Mouse (Mus musculus): ENCODE data around the gene Myo16.

Gene Myo16

DNA sequence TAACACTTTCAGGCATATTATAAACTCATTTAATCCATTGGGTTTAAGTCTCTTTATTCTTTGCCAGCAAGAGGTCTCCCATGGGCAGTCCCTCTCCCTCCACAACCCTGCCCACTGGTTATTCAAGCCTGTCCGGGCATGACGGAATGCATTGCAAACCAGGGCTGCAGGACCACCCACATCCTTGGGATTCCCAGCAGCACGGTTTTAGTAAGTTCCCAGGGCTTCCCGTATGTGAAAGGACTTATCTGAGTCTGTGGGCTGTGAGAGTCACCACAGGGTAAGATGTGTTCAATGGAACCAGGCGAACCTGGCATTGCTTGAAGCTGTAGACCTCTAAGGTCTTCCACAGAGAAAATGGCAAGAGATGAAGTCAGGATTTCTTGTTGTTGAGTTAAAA, 471.6 kb downstream of the Myo16 start:
- no peak for DNase-seq (ENCODE audit: low spot score)

DNA sequence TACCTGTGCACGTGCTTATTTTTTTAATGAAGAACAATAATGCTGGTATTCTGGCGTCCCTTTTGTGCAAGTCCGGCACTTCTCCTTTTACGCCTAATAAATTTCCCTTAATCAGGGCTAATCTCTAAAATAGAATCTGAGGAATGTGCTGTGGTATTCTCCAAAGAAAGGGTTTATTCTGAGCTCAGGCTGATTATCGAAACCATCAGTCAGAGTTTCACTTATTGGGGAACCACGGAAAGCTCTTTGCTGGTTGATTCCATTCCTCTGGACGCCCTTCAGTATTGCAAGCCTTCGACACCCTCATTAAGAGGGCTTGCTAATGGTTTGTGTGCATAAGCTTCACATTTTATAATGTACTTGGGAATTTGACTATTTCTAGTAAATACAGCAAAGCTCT, 475.0 kb downstream of the Myo16 start:
- no peak for DNase-seq (ENCODE audit: low spot score)

GRCm38 (mm10) chr8:10629862-10630261, 476.2 kb downstream of the Myo16 start:
- DNase-seq (ENCODE audit: low spot score): no peak

DNA sequence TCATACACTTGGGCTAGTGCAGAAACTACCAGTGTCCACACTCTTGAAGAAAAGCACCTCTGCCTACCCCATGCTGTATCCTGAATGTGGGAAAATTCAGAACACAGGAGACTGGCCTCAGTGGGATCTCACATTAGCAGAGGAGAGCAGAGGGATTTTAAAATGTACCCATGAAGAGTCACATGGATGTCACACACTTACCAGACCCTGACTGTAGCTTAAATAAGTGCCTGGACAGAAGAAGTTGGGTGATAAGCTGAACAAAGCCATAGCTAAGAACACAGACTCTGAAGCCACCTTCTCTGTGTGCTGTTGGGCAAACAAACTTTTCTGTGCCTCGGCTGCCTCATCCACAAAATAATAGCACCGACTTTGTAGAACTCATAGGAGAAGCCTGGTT, 477.3 kb downstream of the Myo16 start:
- DNase-seq (ENCODE audit: low spot score): no peak

DNA sequence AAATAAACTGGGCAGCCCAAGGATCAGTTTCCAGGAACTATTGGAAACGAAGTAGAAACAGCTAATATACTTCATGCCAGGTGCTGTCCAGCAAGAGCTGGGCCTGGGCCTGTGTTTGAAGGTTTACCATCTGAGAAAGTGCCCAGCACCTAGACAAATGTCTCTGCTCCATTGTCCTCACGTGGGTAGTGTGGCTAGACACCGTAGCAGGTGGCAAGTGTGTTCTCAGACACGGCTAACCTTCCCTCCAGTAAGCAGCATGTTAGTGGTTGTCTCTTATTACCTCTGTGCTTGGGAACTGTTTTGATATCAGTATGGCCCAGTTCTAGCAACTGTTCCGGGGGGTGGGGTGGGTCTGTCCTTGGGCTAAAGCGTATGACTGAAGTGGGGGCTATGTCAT, 478.9 kb downstream of the Myo16 start:
- DNase-seq (ENCODE audit: low spot score): no peak

DNA sequence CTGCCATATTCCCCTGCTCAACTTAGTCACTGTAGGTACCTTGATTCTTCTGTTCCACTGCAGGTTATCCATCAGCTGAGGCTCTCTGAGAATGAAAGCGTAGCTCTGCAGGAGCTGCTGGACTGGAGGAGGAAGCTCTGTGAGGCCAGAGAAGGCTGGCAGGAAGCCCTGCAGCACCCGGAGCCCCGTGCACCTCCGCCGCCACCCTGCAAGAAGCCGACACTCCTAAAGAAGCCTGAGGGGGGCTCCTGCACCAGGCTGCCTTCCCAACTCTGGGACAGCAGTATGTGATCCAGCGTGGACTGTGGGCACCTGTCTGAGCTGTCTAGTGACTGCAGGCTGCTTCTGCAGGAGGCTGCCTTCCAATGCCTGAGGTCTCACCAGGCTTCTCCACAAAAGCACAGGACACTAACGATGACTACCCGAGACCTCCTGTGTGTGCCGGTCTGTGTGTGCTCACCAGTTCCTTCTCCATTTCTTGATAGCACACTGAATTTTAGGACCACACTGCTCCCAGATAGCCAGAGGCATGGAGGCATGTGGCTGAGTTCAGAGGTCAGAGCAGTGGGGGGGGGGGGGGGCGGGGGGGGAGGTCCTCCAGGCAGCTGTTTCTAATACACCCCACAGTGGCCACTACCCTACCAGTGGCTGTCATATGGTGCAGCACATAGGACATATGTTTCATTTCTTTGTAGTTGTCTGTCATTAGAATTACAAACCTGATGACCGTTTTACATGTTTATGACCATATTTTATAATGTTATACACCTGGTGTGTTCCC, 479.8 kb downstream of the Myo16 start:
- DNase-seq (ENCODE audit: low spot score): no peak

- DNase-seq (ENCODE audit: low spot score): no peak
Observed at GRCm38 (mm10) chr8:10634421-10634820, 480.7 kb downstream of the Myo16 start.

GRCm38 (mm10) chr8:10638871-10639270, 485.2 kb downstream of the Myo16 start:
- no peak for DNase-seq (ENCODE audit: low spot score)

DNA sequence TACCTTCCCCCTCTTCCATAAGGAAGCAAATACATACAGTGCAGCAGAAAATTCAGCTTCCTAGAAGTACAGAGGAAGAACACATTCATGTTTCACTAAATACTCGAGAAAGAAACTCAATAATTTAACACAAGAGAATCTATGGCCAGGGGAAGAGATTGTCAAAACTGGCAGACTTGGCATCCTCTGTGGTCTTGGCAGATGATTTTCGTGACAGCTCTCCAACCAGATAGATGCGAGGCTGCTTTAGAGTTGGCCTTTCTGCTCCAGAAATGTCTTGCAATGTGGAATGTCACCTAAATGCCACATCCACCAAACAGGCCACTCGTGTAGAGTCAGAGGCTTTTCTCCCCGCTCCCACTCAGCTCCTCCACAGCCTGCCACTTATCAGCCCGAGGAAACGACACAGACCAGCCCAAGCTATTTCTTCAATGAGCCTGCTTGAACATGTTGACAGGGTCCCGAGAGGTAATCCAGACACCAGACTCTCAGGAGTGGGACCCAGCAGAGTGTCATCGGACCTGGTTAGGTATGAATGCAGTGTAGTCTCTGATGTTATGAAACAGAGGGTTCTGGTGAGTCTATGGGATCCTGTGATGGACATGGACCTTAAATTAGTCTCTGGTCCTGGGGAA, 486.6 kb downstream of the Myo16 start:
- DNase-seq (ENCODE audit: low spot score): no peak

GRCm38 (mm10) chr8:10640859-10641258, 487.1 kb downstream of the Myo16 start:
- DNase-seq (ENCODE audit: low spot score): no peak

DNA sequence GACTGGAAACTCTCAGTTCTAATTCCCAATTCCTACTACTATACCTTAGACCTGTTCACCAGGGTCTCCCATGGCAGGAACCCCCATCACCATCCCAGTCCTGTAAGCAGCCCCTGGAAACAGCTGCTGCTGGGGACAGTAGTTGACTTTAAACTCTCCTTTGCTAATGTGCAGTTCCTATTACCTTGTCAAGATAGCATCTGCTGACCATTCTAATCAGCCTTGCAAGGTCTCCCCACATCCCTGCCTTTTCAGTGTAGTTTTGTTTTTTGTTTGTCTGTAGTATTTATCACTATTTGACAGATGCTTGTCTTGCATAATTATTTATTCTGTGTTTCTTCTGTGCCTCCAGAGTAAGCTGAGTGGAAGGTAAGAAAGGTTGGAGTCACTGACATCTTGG, 487.6 kb downstream of the Myo16 start:
- no peak for DNase-seq (ENCODE audit: low spot score)

- DNase-seq (ENCODE audit: low spot score): no peak
Observed at GRCm38 (mm10) chr8:10643244-10643643, 489.5 kb downstream of the Myo16 start.

DNA sequence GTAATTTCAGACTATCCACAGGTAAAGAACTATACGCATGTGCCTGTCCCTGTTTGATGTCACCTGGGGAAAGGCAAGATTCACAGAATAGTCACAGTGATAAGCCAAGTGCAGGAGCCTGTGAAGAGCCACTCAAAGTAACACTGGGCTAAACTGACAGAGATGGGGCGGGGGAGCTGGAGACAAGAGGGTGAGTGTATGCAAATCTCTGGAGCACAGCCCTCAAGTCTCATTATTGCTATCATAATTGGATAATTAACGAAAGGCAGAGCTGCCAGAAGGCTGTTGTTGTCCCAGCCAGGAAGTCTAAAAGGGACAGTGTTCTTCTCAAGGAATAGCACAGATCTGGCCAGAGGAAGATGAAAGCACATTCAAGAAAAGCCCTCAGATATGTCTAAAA, 490.8 kb downstream of the Myo16 start:
- DNase-seq (ENCODE audit: low spot score): no peak

DNA sequence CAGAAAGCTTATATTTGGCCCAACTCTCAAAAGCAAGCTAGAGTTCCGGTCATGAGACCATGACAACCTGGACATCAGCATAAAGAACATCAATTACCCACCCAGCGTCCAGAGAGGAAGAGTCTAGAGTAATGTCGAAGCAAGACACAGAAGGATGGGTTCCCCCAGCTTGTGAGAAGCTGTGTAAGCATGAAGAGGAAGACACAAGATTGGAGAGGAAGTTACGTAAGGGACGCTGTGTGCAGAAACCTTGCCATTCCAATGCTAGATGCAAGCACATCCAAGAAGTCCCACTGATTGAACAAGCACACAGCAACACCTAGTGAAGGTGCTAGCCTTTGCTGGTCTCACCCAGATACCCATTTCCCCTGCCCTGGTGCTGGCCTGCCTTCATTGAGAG, 492.0 kb downstream of the Myo16 start:
- no peak for DNase-seq (ENCODE audit: low spot score)

DNA sequence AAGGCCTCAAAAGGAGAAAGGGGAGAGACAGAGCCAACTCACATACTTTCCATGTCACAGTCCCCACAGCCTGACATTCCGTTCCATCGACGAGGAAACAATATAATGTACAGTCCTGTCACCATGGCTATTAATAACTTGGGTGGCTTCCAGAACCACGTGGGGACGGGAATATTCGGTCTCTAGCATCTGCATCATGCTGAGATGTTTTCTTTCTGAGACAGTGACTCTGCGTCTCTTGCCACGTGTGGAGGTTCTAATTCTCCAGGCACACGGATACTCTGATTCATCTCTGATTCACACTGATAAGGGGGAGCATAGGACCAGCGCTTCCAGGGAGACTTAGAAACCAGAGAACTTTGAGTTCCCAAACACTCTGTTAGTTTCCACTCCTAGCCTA, 492.8 kb downstream of the Myo16 start:
- peak; percentile 16 for DNase-seq (ENCODE audit: low spot score)

GRCm38 (mm10) chr8:10651546-10652315, 498.0 kb downstream of the Myo16 start:
- DNase-seq (ENCODE audit: low spot score): no peak

- DNase-seq (ENCODE audit: low spot score): no peak
Observed at GRCm38 (mm10) chr8:10653282-10653681, 499.6 kb downstream of the Myo16 start.

GRCm38 (mm10) chr8:10654922-10655518, 501.3 kb downstream of the Myo16 start:
- DNase-seq (ENCODE audit: low spot score): no peak

GRCm38 (mm10) chr8:10663770-10664470, 510.2 kb downstream of the Myo16 start:
- DNase-seq (ENCODE audit: low spot score): no peak

DNA sequence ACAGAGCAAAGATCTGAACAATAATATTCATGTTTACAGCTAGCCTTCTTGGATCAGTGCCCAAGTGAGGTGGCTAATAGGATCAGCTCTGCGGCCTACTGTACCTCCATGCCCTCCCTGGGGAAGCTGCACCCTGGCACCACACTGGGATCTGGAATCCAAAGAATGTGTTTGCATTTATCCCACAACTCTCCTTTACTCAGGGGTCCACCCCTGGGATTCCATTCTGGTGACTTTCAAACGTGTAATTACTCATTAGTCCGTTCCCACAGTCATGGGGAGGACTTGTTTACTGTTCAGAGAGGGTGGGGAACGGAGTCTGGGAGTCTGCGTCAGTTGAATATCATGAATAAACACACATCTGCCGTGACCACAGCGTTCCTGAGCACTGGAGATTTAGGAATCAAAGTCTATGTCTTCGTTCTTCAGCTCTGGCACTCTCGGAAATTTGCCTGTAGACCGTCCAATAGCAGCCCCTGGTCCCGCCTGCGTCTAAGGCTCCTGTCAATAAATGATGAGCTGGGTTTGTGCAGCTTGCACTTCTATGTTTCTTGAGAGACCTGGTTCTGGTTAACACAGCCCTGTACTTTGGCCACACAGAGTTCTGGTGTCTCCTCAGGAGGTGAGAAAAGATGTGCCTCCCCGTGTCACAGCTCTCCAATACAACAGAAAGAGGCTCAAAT, 511.3 kb downstream of the Myo16 start:
- no peak for DNase-seq (ENCODE audit: low spot score)

GRCm38 (mm10) chr8:10665821-10666283, 512.1 kb downstream of the Myo16 start:
- DNase-seq (ENCODE audit: low spot score): no peak
